Mouse (Mus musculus) bone marrow, adult 2 months (tissue): ENCODE data around the gene Oprl1.

Source experiments
- CTCF ChIP-seq: fragments of 200-500 bp; IDR thresholded peaks from 2 replicates; pipeline ENCODE4 v1.5.1; 2011; ENCODE audit warnings: low read length, control low read depth; ENCODE audit not compliant: control insufficient read depth, insufficient read depth
- POLR2A ChIP-seq: fragments of 200-500 bp; IDR thresholded peaks from 2 replicates; pipeline ENCODE4 v1.6.1; 2011; ENCODE audit warnings: low read depth, mild to moderate bottlenecking, control low read depth, low read length, borderline replicate concordance; ENCODE audit not compliant: control insufficient read depth

DNA sequence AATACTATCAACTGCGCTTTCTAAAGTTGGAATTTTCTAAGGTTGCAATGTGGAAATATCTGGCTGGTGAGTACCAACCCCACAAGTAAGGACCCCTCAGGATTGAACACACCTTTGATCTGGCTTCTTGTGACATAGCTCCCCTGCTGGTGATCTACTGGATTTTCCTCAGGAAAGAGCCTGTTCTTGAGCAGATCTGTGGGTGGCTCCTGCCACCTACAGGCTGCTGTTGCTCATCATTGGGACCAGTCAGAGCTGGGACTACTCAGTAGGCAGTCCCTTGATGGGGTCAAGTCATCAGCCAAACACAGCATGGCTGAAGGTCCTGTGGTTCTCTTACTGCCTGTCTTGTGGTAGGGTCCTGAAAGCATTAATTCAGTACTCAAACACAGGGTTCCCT, 36.0 kb upstream of the Oprl1 start:
- peak; percentile 91 for TF ChIP-seq CTCF
- TF ChIP-seq POLR2A: no peak
